Mouse (Mus musculus): ENCODE measurements at regions not wholly inside any gene's neighbourhood (a gene's known extent, or its start where the extent isn't known, plus 50 kb on each side); places are given as distances from the start of the nearest gene placed in this dataset.

DNA sequence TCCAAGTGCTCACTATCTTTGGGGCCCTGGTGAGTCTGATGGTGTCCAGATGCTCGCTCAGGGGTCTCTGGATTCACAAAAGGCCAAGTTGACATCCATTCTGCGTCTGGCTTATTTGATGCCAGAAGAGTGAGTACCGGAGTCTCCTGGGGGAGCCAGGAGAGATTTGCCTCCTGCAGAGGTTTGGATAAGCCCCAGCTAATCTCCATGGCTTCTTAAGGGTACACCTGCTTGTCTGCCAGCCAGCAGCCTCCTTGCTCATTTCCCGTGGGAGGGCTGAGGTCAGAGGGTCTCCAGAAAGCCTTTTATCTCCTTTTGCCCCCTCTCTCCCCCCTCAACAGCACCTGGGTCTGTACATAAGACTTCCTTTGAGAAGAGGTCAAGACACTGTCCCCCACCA, 234.0 kb upstream of the Ubash3b start:
- Histone ChIP-seq H3K4me1 (ENCODE audit: control insufficient read depth, insufficient read depth, low read length) (no peaks in the 10 kb centered on the region), H3K36me3 (ENCODE audit: control insufficient read depth, insufficient read depth, low read length) (no peaks in the 10 kb centered on the region), H3K9me3 (ENCODE audit: control insufficient read depth, low read depth, low read length) (no peaks in the 10 kb centered on the region), H3K4me3 (ENCODE audit: low read depth, low read length) (no peak overlapping the region), H3K27me3 (ENCODE audit: control insufficient read depth, insufficient read depth, low read length) (no peaks in the 10 kb centered on the region), H3K9ac (replicated peaks; ENCODE audit: low read depth, low read length) (no peak overlapping the region), H3K27ac (ENCODE audit: low read length) (no peak overlapping the region), H3K4me2 (replicated peaks; ENCODE audit: low read depth, low read length) (no peak overlapping the region)
- 30% methylated on average over 4 of the region's 4 CpGs for WGBS
- no peak for ATAC-seq (ENCODE audit: insufficient number of reproducible peaks, insufficient read depth, low FRiP score, low read depth)

DNA sequence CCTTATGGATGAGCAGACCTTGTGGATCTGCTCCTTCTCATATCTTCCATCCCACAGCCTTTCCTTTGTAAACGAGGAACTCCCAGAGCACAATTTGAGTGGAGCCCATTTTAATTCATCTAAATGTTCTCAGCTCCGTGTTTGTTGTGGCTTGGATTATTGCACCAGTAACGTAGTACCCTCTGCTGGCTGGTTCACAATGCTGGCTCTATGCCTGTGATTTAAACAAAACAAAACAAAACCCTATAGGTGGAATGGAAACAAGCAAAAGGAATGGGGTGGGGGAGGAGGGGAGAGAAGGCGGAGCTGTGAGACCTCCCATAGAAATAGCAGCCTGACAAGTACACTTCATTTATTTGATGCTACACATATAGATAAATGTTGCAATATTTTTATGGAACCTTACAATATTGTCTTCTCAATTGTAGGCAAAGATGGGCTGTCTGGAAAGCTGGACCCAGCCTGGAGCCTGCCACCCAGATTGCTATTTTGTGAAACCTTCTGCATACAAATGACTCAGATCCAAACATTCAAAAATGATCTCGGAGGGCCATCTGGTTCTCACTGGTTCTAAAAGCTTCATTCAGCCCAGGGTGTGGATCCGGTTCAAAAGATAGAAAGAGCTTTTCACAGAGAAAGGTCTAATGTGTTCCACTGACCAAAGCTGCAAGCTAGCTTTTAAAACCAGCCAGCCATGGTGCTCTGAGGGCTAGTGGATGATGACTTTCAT, 230.3 kb upstream of the Ubash3b start:
- no peak overlapping the region for H3K9ac ChIP-seq (replicated peaks; ENCODE audit: low read depth, low read length)
- H3K36me3 ChIP-seq (ENCODE audit: control insufficient read depth, insufficient read depth, low read length) = no peaks in the 10 kb centered on the region
- H3K9me3 ChIP-seq (ENCODE audit: control insufficient read depth, low read depth, low read length) = no peaks in the 10 kb centered on the region
- H3K4me1 ChIP-seq (ENCODE audit: control insufficient read depth, insufficient read depth, low read length) = no peaks in the 10 kb centered on the region
- H3K27ac ChIP-seq (ENCODE audit: low read length) = no peak overlapping the region
- H3K4me3 ChIP-seq (ENCODE audit: low read depth, low read length) = no peak overlapping the region
- WGBS = 52% methylated on average over 6 of the region's 6 CpGs
- H3K27me3 ChIP-seq (ENCODE audit: control insufficient read depth, insufficient read depth, low read length) = no peaks in the 10 kb centered on the region
- no peak for ATAC-seq (ENCODE audit: insufficient number of reproducible peaks, insufficient read depth, low FRiP score, low read depth)
- H3K4me2 ChIP-seq (replicated peaks; ENCODE audit: low read depth, low read length) = no peak overlapping the region

DNA sequence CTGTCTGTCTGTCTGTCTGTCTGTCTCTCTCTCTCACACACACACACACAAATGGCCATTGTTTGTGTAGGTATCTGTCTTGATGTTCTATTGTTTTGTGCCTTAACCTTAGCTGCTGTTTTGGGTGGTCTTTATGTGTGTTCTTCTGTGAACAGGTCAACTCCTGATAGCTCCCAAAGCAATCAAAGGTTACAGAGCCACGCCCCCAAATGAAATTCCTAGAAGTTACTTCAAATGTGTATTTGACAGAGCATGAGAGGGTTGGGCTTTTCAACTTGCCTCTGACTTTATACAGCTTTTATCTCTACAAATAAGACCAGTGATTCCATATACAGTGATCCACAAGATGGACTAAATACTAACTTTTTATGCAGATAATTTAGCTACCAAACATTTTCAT, 217.8 kb upstream of the Ubash3b start:
- no peak overlapping the region for H3K4me2 ChIP-seq (replicated peaks; ENCODE audit: low read depth, low read length)
- H3K36me3 ChIP-seq (ENCODE audit: control insufficient read depth, insufficient read depth, low read length) = no peaks in the 10 kb centered on the region
- peaks cover 26% of the 10 kb centered on the region for H3K4me1 ChIP-seq (ENCODE audit: control insufficient read depth, insufficient read depth, low read length)
- H3K27me3 ChIP-seq (ENCODE audit: control insufficient read depth, insufficient read depth, low read length) = no peaks in the 10 kb centered on the region
- H3K4me3 ChIP-seq (ENCODE audit: low read depth, low read length) = no peak overlapping the region
- 84% methylated on average over 1 of the region's 1 CpGs for WGBS
- H3K27ac ChIP-seq (ENCODE audit: low read length) = no peak overlapping the region
- no peak for ATAC-seq (ENCODE audit: insufficient number of reproducible peaks, insufficient read depth, low FRiP score, low read depth)
- H3K9me3 ChIP-seq (ENCODE audit: control insufficient read depth, low read depth, low read length) = no peaks in the 10 kb centered on the region
- H3K9ac ChIP-seq (replicated peaks; ENCODE audit: low read depth, low read length) = no peak overlapping the region

DNA sequence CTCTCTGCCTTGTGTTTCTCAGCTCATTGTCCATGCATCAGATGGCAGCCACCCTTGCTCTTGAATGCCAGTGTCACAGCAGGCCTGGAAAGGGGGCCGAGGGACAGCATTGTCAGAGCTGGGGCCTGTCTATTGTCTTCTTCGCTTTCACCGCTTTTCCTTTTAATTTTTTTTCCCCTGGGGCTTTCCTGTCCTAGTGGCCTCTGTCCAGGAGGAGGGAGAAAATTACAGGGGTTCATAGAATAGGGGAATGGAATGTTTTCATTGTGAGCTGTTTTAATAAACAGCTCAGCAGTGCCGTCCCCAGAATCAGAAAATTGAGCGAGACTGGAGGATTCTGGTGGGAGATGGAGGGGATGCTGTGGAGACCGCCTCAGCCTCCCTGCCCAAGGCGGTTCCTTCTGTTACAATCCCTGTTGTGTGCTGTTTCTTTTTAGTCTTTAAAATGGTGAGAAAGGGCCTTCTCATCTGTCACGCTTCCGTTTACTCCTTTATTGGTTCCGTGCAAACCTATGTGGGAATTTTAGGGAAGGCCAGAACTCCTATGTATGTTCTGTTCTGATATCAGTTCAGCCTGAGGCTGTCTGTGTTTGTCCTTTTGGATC, 217.2 kb upstream of the Ubash3b start:
- Histone ChIP-seq H3K4me1 (ENCODE audit: control insufficient read depth, insufficient read depth, low read length) (peaks cover 26% of the 10 kb centered on the region), H3K4me3 (ENCODE audit: low read depth, low read length) (no peak overlapping the region), H3K9me3 (ENCODE audit: control insufficient read depth, low read depth, low read length) (no peaks in the 10 kb centered on the region), H3K27ac (ENCODE audit: low read length) (peak overlapping the region; percentile 44; the same call in 1 of the 2 replicates), H3K36me3 (ENCODE audit: control insufficient read depth, insufficient read depth, low read length) (no peaks in the 10 kb centered on the region), H3K9ac (replicated peaks; ENCODE audit: low read depth, low read length) (no peak overlapping the region), H3K27me3 (ENCODE audit: control insufficient read depth, insufficient read depth, low read length) (no peaks in the 10 kb centered on the region), H3K4me2 (replicated peaks; ENCODE audit: low read depth, low read length) (no peak overlapping the region)
- ATAC-seq (ENCODE audit: insufficient number of reproducible peaks, insufficient read depth, low FRiP score, low read depth) = no peak
- 63% methylated on average over 10 of the region's 10 CpGs for WGBS

DNA sequence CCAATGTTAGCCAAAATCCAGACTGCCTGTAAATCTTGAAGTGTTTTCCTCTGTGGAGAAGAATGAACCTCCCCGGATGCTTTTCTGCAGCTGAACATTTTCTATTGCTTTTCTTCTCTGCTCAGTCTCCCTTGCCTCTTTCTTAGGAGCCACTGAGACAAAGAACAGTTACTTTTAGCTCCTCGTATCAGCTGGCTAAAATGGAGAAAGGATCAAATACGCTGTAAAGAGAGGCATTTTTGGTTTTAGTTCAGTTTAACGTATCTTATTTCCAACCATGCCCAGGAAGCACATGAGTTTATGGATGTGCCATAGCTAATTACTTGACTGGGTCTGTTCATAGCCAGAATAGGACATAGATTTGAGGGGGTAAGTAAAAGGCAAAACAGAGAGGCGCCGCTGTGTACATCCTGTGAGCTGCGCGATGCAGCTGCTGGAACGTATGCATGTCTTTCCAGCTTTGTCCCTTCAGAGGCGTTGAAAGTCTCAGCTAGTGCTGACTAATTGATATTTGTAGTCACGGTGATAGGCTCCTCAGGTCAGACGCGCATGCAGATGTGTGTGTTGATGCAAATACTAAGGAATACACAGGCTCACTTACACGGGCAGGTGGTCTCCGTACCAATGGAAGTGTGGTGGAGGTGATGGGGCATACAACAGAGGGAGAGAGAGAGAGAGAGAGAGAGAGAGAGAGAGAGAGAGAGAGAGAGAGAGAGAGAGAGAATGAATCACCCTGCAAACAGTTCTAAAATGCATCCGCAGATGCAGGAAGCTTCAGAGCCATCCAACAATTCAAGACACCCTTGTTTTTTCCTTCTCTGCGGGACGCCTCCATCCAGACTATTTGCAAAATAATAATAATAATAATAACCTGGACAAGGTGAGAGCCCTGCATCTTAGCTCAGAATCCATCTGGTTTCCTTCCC, 216.5 kb upstream of the Ubash3b start:
- Histone ChIP-seq H3K36me3 (ENCODE audit: control insufficient read depth, insufficient read depth, low read length) (no peaks in the 10 kb centered on the region), H3K27me3 (ENCODE audit: control insufficient read depth, insufficient read depth, low read length) (no peaks in the 10 kb centered on the region), H3K9me3 (ENCODE audit: control insufficient read depth, low read depth, low read length) (no peaks in the 10 kb centered on the region), H3K27ac (ENCODE audit: low read length) (peak overlapping the region; percentile 44; the same call in 1 of the 2 replicates), H3K4me1 (ENCODE audit: control insufficient read depth, insufficient read depth, low read length) (peaks cover 26% of the 10 kb centered on the region), H3K9ac (replicated peaks; ENCODE audit: low read depth, low read length) (no peak overlapping the region), H3K4me3 (ENCODE audit: low read depth, low read length) (no peak overlapping the region), H3K4me2 (replicated peaks; ENCODE audit: low read depth, low read length) (no peak overlapping the region)
- ATAC-seq (ENCODE audit: insufficient number of reproducible peaks, insufficient read depth, low FRiP score, low read depth) = no peak
- 65% methylated on average over 18 of the region's 18 CpGs for WGBS

DNA sequence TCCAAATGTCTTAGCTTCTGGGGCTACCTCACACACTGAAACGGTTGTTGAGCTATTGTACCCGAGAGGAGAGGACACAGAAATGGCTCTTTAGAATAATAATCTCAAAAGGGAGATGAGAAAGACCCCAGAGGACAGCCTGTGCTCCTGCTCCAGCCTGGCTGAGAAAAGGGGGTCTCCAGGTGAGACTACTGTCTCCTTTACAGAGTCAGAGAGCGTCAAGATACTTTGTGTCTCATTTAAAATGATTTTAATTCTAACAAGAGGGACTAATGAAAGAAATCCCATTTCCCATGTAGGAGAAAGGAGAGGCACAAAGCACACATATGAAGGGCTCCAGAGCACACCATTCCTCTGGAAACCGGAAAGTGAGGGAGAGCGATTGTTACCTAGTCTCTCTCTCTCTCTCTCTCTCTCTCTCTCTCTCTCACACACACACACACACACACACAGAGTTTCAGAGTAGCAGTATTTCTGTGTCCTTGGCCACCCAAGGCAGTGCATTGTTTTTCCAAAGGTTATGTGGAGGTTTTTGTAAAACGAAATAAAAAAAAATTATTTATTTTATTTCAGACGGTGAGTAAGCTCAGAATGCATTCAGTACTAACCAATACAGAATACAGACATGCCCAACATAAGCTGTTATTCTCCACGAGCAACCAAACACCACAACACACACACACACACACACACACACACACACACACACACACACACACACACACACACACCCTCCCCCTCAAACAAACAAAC, 215.6 kb upstream of the Ubash3b start:
- peaks cover 26% of the 10 kb centered on the region for H3K4me1 ChIP-seq (ENCODE audit: control insufficient read depth, insufficient read depth, low read length)
- H3K27ac ChIP-seq (ENCODE audit: low read length) = no peak overlapping the region; the same call in 1 of the 2 replicates
- H3K27me3 ChIP-seq (ENCODE audit: control insufficient read depth, insufficient read depth, low read length) = no peaks in the 10 kb centered on the region
- H3K4me3 ChIP-seq (ENCODE audit: low read depth, low read length) = no peak overlapping the region
- no peak overlapping the region for H3K9ac ChIP-seq (replicated peaks; ENCODE audit: low read depth, low read length)
- no peaks in the 10 kb centered on the region for H3K9me3 ChIP-seq (ENCODE audit: control insufficient read depth, low read depth, low read length)
- WGBS = 59% methylated on average over 8 of the region's 8 CpGs
- no peaks in the 10 kb centered on the region for H3K36me3 ChIP-seq (ENCODE audit: control insufficient read depth, insufficient read depth, low read length)
- no peak for ATAC-seq (ENCODE audit: insufficient number of reproducible peaks, insufficient read depth, low FRiP score, low read depth)
- peak overlapping the region; percentile 55; the same call in 1 of the 2 replicates for H3K4me2 ChIP-seq (replicated peaks; ENCODE audit: low read depth, low read length)

DNA sequence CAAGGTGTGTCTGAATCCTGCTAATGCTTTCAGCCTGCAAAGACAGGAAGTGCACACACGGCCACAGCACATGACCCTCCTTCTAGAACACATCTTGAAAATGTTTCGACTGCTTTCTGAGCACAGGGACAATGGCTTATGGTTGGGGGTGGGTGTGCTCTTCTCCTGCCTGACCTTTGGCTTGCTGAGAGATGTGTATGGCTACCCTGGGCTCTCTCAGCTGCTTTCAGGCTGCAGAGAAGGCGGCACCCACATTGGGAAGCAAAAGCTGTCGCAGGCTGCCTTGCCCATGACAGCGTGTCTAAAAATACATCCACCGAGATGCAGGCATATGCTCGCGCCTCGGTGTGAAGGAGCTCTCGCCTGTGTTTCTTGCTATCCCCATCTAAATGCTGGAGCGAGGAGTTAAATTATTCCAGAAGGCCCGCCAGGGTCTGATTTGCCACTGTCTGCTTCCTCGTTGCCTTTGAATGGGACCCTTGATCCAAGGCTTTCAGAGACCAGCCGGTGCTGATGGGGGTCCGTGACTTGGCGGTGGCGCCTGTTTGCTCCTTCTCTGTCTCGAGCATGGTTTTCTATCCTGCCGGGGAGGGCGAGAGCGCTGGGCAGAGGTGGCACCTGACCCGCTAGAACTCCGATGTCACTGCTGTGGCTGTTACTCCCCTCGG, 214.6 kb upstream of the Ubash3b start:
- peak overlapping the region; percentile 55 for H3K4me2 ChIP-seq (replicated peaks; ENCODE audit: low read depth, low read length)
- H3K36me3 ChIP-seq (ENCODE audit: control insufficient read depth, insufficient read depth, low read length) = no peaks in the 10 kb centered on the region
- H3K27me3 ChIP-seq (ENCODE audit: control insufficient read depth, insufficient read depth, low read length) = no peaks in the 10 kb centered on the region
- ATAC-seq (ENCODE audit: insufficient number of reproducible peaks, insufficient read depth, low FRiP score, low read depth) = no peak
- WGBS = 17% methylated on average over 24 of the region's 24 CpGs
- H3K9ac ChIP-seq (replicated peaks; ENCODE audit: low read depth, low read length) = no peak overlapping the region
- H3K4me3 ChIP-seq (ENCODE audit: low read depth, low read length) = peak overlapping the region; percentile 11
- H3K27ac ChIP-seq (ENCODE audit: low read length) = no peak overlapping the region
- peaks cover 26% of the 10 kb centered on the region for H3K4me1 ChIP-seq (ENCODE audit: control insufficient read depth, insufficient read depth, low read length)
- no peaks in the 10 kb centered on the region for H3K9me3 ChIP-seq (ENCODE audit: control insufficient read depth, low read depth, low read length)
